Mouse (Mus musculus): ENCODE results near the gene Frmd4a. TPM values are rescaled to one million over a fixed set of nuclear protein-coding genes. Genes with fewer than 3 reads are reported as not detected.

Frmd4a gene
- polyA plus RNA-seq, 1 experiment from 2014 or later = 51.5 TPM

GRCm38 (mm10) chr2:4518549-4518948 lies 501.0 kb downstream of the Frmd4a start:
- ATAC-seq (ENCODE audit: low FRiP score) = no peak
- 0 out of 2 replicates have a peak, but pooled peaks cover 5% of the 10 kb centered on the region for H3K36me3 ChIP-seq
- H3K4me2 ChIP-seq = no peak overlapping the region
- no peak overlapping the region for H3K4me3 ChIP-seq (replicated peaks)
- no peaks in the 10 kb centered on the region for H3K9me3 ChIP-seq (replicated peaks)
- H3K9ac ChIP-seq (replicated peaks) = no peak overlapping the region
- H3K27ac ChIP-seq (replicated peaks) = no peak overlapping the region
- peaks cover 17% of the 10 kb centered on the region; the same call in 1 of the 2 replicates for H3K4me1 ChIP-seq
- no peaks in the 10 kb centered on the region for H3K27me3 ChIP-seq (replicated peaks)

DNA sequence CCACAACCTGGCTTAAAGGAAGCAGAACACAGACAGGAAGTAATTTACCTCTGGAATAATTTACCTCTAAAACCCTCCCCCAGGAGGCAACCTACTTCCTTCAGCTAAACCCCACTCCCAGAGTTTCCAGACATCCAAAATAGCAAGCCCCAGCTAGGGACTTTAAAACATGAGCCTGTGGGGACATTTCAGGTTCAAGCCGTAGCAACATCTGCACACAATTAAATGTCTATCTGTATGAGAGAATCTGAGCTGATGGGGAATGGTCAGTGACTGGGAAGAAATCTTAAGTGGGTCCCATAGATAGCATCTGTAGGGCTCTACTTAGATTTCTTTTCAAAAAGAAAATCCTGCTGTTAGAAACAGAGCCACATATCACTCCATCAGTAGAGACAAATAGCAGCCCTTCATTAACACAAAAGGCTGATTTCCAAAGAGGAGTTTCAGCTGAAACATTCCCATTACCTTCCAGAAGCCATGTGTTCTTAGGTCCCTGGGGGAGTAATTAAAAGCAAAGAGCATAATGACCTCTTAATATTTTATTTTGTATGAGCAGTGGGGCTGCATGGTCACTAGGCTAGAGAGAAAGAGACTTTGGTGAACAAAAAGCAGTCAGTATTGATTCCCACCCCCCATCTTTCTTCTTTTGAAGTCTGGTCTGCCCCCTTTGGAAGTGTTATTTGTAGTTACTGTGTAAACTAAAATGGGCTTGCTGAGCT lies 505.4 kb downstream of the Frmd4a start:
- Histone ChIP-seq H3K27me3 (replicated peaks) (no peaks in the 10 kb centered on the region), H3K4me3 (replicated peaks) (no peak overlapping the region), H3K9ac (replicated peaks) (no peak overlapping the region), H3K9me3 (replicated peaks) (no peaks in the 10 kb centered on the region), H3K4me2 (no peak overlapping the region), H3K4me1 (0 out of 2 replicates have a peak, but pooled peaks cover 6% of the 10 kb centered on the region), H3K27ac (replicated peaks) (0 out of 2 replicates have a peak overlapping the region, but pooled peaks have one; percentile 37), H3K36me3 (no peaks in the 10 kb centered on the region)
- no peak for ATAC-seq (ENCODE audit: low FRiP score)
- 41% methylated on average over 1 of the region's 1 CpGs for WGBS

DNA sequence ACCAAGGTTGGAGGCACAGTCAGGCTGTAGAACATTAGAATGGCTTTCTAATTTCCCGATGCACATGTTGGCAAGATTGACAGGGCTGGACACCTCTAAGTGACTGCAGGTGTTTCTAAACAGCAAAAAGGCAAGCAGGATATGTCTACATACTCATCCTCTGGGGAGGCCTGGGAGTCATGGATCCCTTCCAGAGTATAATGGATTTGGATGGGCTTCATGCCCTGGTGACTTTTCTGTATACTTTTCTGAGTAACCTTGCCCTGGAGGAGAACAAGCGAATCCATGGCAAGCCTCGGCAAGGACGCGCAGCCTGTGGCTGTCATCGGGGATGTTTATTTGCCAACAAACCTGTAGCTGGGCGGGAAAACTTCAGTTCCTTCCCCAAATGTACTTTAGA lies 509.6 kb downstream of the Frmd4a start:
- Histone ChIP-seq H3K27ac (replicated peaks) (no peak overlapping the region), H3K4me1 (peaks cover 14% of the 10 kb centered on the region), H3K27me3 (replicated peaks) (no peaks in the 10 kb centered on the region), H3K9me3 (replicated peaks) (no peaks in the 10 kb centered on the region), H3K9ac (replicated peaks) (no peak overlapping the region), H3K4me3 (replicated peaks) (no peak overlapping the region), H3K36me3 (peaks cover 19% of the 10 kb centered on the region; the same call in 1 of the 2 replicates), H3K4me2 (no peak overlapping the region)
- 85% methylated on average over 7 of the region's 7 CpGs for WGBS
- ATAC-seq (ENCODE audit: low FRiP score) = no peak

- peak; percentile 77 for ATAC-seq (ENCODE audit: low FRiP score)
- H3K4me3 ChIP-seq (replicated peaks) = no peak overlapping the region
- H3K36me3 ChIP-seq = peaks cover 28% of the 10 kb centered on the region
- peaks cover 9% of the 10 kb centered on the region for H3K4me1 ChIP-seq
- no peak overlapping the region for H3K9ac ChIP-seq (replicated peaks)
- H3K4me2 ChIP-seq = no peak overlapping the region
- H3K27me3 ChIP-seq (replicated peaks) = no peaks in the 10 kb centered on the region
- H3K9me3 ChIP-seq (replicated peaks) = no peaks in the 10 kb centered on the region
- peak overlapping the region; percentile 43; the same call in 1 of the 2 replicates for H3K27ac ChIP-seq (replicated peaks)
- WGBS = 38% methylated on average over 9 of the region's 9 CpGs
Measured at GRCm38 (mm10) chr2:4529254-4529729, 511.8 kb downstream of the Frmd4a start.

- no peak overlapping the region for H3K9ac ChIP-seq (replicated peaks)
- peaks cover 9% of the 10 kb centered on the region for H3K4me1 ChIP-seq
- H3K4me2 ChIP-seq = no peak overlapping the region
- H3K27me3 ChIP-seq (replicated peaks) = no peaks in the 10 kb centered on the region
- WGBS = 91% methylated on average over 11 of the region's 11 CpGs
- no peaks in the 10 kb centered on the region for H3K9me3 ChIP-seq (replicated peaks)
- no peak overlapping the region for H3K4me3 ChIP-seq (replicated peaks)
- H3K27ac ChIP-seq (replicated peaks) = no peak overlapping the region
- peaks cover 41% of the 10 kb centered on the region for H3K36me3 ChIP-seq
- ATAC-seq (ENCODE audit: low FRiP score) = no peak
Measured at GRCm38 (mm10) chr2:4531533-4532197, 514.1 kb downstream of the Frmd4a start.

DNA sequence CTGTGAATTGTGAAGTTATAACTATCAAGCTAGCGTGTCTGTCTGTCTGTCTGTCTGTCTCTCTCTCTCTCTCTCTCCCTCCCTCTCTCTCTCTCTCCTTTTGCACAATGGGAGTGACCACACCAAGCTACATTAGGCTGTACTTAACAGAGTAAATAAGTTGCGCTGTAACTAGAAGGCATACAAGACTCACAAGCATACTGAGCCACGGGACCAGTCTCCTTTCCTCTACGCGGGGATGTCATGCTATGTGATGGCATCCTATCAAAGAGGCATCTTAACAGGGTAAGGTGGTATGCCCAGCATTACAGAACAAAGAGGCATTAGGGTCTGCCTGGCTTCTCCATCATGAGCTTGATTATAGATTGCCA lies 514.7 kb downstream of the Frmd4a start:
- no peak overlapping the region for H3K9ac ChIP-seq (replicated peaks)
- WGBS = 98% methylated on average over 5 of the region's 5 CpGs
- no peaks in the 10 kb centered on the region for H3K27me3 ChIP-seq (replicated peaks)
- H3K4me2 ChIP-seq = no peak overlapping the region
- ATAC-seq (ENCODE audit: low FRiP score) = no peak
- H3K36me3 ChIP-seq = peaks cover 46% of the 10 kb centered on the region
- no peak overlapping the region for H3K27ac ChIP-seq (replicated peaks)
- H3K9me3 ChIP-seq (replicated peaks) = no peaks in the 10 kb centered on the region
- H3K4me1 ChIP-seq = peaks cover 9% of the 10 kb centered on the region
- no peak overlapping the region for H3K4me3 ChIP-seq (replicated peaks)

DNA sequence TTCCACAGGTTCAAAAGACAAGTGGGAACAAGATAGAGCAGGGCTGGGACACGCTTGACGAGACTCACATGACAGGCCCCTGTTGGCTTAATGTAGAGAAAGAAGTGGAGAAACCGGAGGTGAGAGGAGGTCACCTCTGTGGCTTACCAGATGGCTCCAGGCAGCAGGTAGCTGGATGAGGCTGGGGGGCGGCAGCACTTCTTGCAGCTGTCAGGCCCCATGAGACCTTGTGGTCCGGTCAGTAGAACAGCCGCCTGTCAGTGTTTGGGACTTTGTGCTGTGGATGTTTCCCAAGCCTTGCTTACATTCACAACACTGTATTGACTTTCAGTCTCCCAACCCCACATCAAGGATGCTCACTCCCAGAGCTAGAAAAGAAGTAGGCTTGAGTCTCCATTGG lies 515.4 kb downstream of the Frmd4a start:
- no peak for ATAC-seq (ENCODE audit: low FRiP score)
- Histone ChIP-seq H3K9me3 (replicated peaks) (no peaks in the 10 kb centered on the region), H3K4me3 (replicated peaks) (no peak overlapping the region), H3K4me2 (no peak overlapping the region), H3K4me1 (peaks cover 9% of the 10 kb centered on the region), H3K36me3 (peaks cover 47% of the 10 kb centered on the region), H3K27ac (replicated peaks) (no peak overlapping the region), H3K27me3 (replicated peaks) (no peaks in the 10 kb centered on the region), H3K9ac (replicated peaks) (no peak overlapping the region)
- WGBS = 94% methylated on average over 6 of the region's 6 CpGs

DNA sequence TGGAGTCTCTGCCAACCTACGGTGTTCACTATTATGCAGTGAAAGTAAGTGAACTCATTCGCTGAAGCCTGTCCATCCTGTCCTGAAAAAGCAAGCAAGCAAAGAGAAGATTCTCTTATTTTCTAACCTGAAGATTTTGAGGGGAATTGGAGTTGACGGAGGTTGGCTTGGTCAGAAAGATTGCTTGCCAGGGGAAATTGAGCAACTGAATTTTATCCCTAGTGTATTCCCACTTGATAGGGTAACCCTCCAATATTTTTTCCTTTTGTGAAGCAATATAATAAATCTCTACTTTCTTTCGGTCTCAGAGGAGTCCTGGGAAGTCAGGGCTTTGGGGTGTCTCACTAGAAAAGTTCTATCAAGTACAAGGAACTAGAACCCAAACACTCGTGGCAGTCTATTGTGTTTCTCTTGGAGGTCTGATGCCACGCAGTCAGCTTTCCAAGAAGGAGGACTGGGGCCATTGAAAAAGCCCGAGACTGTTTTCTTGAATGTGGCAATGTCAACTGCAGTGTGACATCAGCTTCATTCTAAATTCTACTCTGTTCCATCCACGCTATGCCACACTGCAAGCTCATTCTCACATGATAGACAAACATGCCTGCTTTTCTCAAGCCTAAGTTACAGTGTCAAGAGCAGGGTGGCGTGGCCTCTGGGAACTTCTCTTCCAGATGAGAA lies 517.8 kb downstream of the Frmd4a start:
- H3K27me3 ChIP-seq (replicated peaks) = no peaks in the 10 kb centered on the region
- no peaks in the 10 kb centered on the region for H3K9me3 ChIP-seq (replicated peaks)
- no peak for ATAC-seq (ENCODE audit: low FRiP score)
- H3K4me3 ChIP-seq (replicated peaks) = no peak overlapping the region
- H3K36me3 ChIP-seq = peaks cover 43% of the 10 kb centered on the region
- no peaks in the 10 kb centered on the region for H3K4me1 ChIP-seq
- H3K27ac ChIP-seq (replicated peaks) = no peak overlapping the region
- H3K4me2 ChIP-seq = no peak overlapping the region
- 90% methylated on average over 9 of the region's 9 CpGs for WGBS
- no peak overlapping the region for H3K9ac ChIP-seq (replicated peaks)

GRCm38 (mm10) chr2:4541330-4541729 lies 523.8 kb downstream of the Frmd4a start:
- peaks cover 37% of the 10 kb centered on the region for H3K4me1 ChIP-seq
- H3K36me3 ChIP-seq = peaks cover 16% of the 10 kb centered on the region
- no peak overlapping the region for H3K9ac ChIP-seq (replicated peaks)
- no peak overlapping the region for H3K4me2 ChIP-seq
- no peaks in the 10 kb centered on the region for H3K27me3 ChIP-seq (replicated peaks)
- no peak overlapping the region for H3K4me3 ChIP-seq (replicated peaks)
- no peak for ATAC-seq (ENCODE audit: low FRiP score)
- no peaks in the 10 kb centered on the region for H3K9me3 ChIP-seq (replicated peaks)
- peak overlapping the region; percentile 66; the same call in 1 of the 2 replicates for H3K27ac ChIP-seq (replicated peaks)
- WGBS = 52% methylated on average over 4 of the region's 4 CpGs

DNA sequence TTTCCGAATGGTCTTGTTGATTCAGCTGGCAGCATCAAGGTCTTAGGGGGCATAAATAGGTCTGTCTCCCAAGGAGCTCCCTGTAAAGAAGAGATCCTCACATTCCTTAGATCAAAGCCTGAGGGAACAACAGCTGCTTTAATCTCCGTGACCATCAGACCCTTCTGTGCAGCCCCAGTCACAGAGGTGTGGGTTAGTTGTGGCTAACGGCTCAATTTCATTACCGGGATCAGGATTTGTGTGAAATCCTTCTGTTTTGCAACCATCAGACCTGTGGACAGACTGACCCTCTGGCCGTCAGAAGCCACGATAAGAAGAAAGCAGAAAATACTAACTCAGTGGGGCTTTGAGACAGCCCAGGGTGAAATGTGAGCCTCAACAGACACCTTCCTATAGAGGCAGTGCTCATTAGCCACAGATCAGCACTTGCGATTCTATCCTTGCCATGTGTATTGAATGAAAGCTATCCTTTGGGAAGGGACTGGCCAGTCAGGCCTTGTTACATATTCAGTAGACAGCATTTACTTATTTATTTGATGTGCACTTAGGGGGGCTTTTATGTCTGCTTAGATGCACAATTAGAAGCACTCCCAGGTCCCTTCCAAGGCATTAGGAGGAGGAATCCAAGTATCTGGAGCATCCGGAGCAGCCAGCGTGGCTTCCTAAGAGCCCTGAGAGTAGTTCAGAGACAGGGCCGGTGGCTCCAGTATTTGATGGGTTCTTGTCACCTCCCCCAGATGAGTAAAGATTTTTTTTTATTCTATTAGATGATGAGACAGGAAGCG lies 524.5 kb downstream of the Frmd4a start:
- no peaks in the 10 kb centered on the region for H3K9me3 ChIP-seq (replicated peaks)
- peak; percentile 17; the same call in 1 of the 2 replicates for ATAC-seq (ENCODE audit: low FRiP score)
- H3K4me1 ChIP-seq = peaks cover 41% of the 10 kb centered on the region
- H3K4me3 ChIP-seq (replicated peaks) = no peak overlapping the region
- H3K27me3 ChIP-seq (replicated peaks) = no peaks in the 10 kb centered on the region
- H3K36me3 ChIP-seq = peaks cover 10% of the 10 kb centered on the region
- H3K9ac ChIP-seq (replicated peaks) = no peak overlapping the region
- WGBS = 17% methylated on average over 11 of the region's 11 CpGs
- H3K27ac ChIP-seq (replicated peaks) = peak overlapping the region; percentile 66
- no peak overlapping the region for H3K4me2 ChIP-seq
